Mouse (Mus musculus): ENCODE data around the gene Acvr1b. TPM values are rescaled to one million over a fixed set of nuclear protein-coding genes. Genes with fewer than 3 reads are reported as not detected.

Gene Acvr1b
- total and polyA plus RNA-seq, 2 experiments from 2014 or later, result 17.4 to 80.4 TPM

GRCm38 (mm10) chr15:101132041-101132440 is 41.8 kb upstream of the Acvr1b start:
- Histone ChIP-seq H3K4me2 (ENCODE audit: low read depth) (no peak overlapping the region), H3K9ac (no peak overlapping the region), H3K27ac (ENCODE audit: low read depth, low read length) (no peak overlapping the region), H3K27me3 (ENCODE audit: insufficient read depth, low read length) (peaks cover 22% of the 10 kb centered on the region), H3K4me1 (ENCODE audit: insufficient read depth) (no peaks in the 10 kb centered on the region), H3K9me3 (ENCODE audit: low read length) (no peaks in the 10 kb centered on the region), H3K4me3 (ENCODE audit: low read depth, low read length) (no peak overlapping the region), H3K36me3 (ENCODE audit: insufficient read depth) (no peaks in the 10 kb centered on the region)
- DNase-seq (no peak), ATAC-seq (no peak)
- WGBS, result 51% methylated on average over 6 of the region's 6 CpGs
- no peak for TF ChIP-seq CTCF (IDR thresholded peaks at IDR 0.05; ENCODE audit: low read depth)

GRCm38 (mm10) chr15:101132761-101133160 is 41.1 kb upstream of the Acvr1b start:
- no peak overlapping the region for H3K27ac ChIP-seq (ENCODE audit: low read depth, low read length)
- DNase-seq, result no peak

DNA sequence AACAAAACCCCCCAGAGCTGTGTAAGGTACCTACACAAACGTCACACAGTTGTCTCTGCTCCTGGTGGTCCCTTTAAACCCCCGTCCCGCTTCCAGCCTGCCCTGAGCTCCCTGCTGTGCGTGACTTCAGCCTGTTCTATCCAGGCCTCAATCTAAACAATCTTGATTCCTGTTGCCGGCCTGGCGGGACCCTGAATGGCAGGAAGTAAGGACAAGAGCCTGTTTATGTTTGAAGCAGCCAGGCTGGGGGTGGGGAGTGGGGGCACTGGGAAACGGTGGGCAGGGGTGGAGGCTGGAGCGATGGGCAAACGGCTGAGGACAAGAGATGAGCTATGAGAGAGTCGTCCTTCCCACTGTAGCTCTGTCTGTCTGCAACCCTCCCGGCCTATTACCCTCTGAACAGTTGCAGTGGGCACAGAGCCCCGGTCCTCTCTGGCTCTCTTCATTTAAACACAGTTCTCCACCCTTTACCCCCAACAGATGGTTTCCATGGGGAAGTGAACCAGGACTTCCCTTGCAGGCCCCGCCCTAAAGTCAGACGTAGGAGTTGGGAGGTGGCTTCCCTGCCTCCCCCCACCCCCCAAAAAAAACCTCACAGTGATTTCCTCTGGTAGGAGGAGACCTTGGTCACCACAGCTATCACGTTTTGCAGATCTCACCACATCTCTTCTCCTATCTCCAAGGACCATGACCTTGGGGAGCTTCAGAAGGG is 39.7 kb upstream of the Acvr1b start:
- Histone ChIP-seq H3K4me2 (ENCODE audit: low read depth) (0 out of 2 replicates have a peak overlapping the region, but pooled peaks have one; percentile 13), H3K9me3 (ENCODE audit: low read length) (no peaks in the 10 kb centered on the region), H3K36me3 (ENCODE audit: insufficient read depth) (no peaks in the 10 kb centered on the region), H3K9ac (no peak overlapping the region), H3K27ac (ENCODE audit: low read depth, low read length) (no peak overlapping the region), H3K27me3 (ENCODE audit: insufficient read depth, low read length) (peaks cover 16% of the 10 kb centered on the region), H3K4me1 (ENCODE audit: insufficient read depth) (no peaks in the 10 kb centered on the region), H3K4me3 (ENCODE audit: low read depth, low read length) (no peak overlapping the region)
- peak; percentile 36 for ATAC-seq
- TF ChIP-seq CTCF (IDR thresholded peaks at IDR 0.05; ENCODE audit: low read depth), result no peak
- 30% methylated on average over 15 of the region's 15 CpGs for WGBS
- no peak for DNase-seq

More at GRCm38 (mm10) chr15:101132761-101133160, 41.1 kb upstream of the Acvr1b start:
- WGBS, result 87% methylated on average over 6 of the region's 6 CpGs
- no peak for TF ChIP-seq CTCF (IDR thresholded peaks at IDR 0.05; ENCODE audit: low read depth)
- ATAC-seq, result no peak
- Histone ChIP-seq H3K9ac (no peak overlapping the region), H3K4me3 (ENCODE audit: low read depth, low read length) (no peak overlapping the region), H3K9me3 (ENCODE audit: low read length) (no peaks in the 10 kb centered on the region), H3K36me3 (ENCODE audit: insufficient read depth) (no peaks in the 10 kb centered on the region), H3K4me1 (ENCODE audit: insufficient read depth) (no peaks in the 10 kb centered on the region), H3K27me3 (ENCODE audit: insufficient read depth, low read length) (peaks cover 22% of the 10 kb centered on the region), H3K4me2 (ENCODE audit: low read depth) (no peak overlapping the region)

- Histone ChIP-seq H3K9me3 (ENCODE audit: low read length) (no peaks in the 10 kb centered on the region), H3K4me2 (ENCODE audit: low read depth) (no peak overlapping the region), H3K4me1 (ENCODE audit: insufficient read depth) (0 out of 2 replicates have a peak, but pooled peaks cover 7% of the 10 kb centered on the region), H3K36me3 (ENCODE audit: insufficient read depth) (no peaks in the 10 kb centered on the region), H3K9ac (no peak overlapping the region), H3K4me3 (ENCODE audit: low read depth, low read length) (no peak overlapping the region), H3K27ac (ENCODE audit: low read depth, low read length) (no peak overlapping the region), H3K27me3 (ENCODE audit: insufficient read depth, low read length) (peaks cover 8% of the 10 kb centered on the region; the same call in 1 of the 2 replicates)
- TF ChIP-seq CTCF (IDR thresholded peaks at IDR 0.05; ENCODE audit: low read depth), result no peak
- DNase-seq (no peak), ATAC-seq (no peak)
- WGBS, result 71% methylated on average over 8 of the region's 8 CpGs
These were observed 38.5 kb upstream of the Acvr1b start for GRCm38 (mm10) chr15:101135405-101135804.

DNA sequence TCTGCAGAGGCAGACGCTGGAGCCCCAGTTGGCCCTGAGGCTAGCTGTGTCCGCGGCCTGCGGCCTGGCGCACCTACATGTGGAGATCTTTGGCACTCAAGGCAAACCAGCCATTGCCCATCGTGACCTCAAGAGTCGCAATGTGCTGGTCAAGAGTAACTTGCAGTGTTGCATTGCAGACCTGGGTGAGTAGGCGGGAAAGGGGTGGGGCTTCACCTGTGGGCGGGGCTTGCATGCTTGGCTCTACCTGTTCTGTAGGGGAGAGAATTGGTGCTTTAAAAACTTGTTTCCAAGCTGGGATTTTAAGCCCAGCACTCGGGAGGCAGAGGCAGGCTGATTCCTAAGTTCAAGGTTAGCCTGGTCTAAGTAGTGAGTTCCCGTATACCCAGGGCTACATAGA is 36.4 kb upstream of the Acvr1b start:
- DNase-seq, result no peak
- no peak overlapping the region for H3K27ac ChIP-seq (ENCODE audit: low read depth, low read length)
- no peaks in the 10 kb centered on the region for H3K36me3 ChIP-seq (ENCODE audit: insufficient read depth)
- H3K4me3 ChIP-seq (ENCODE audit: low read depth, low read length), result no peak overlapping the region
- H3K9ac ChIP-seq, result no peak overlapping the region
- H3K27me3 ChIP-seq (ENCODE audit: insufficient read depth, low read length), result no peaks in the 10 kb centered on the region
- no peak for TF ChIP-seq CTCF (IDR thresholded peaks at IDR 0.05; ENCODE audit: low read depth)
- WGBS, result 85% methylated on average over 11 of the region's 11 CpGs
- 0 out of 2 replicates have a peak, but pooled peaks cover 8% of the 10 kb centered on the region for H3K4me1 ChIP-seq (ENCODE audit: insufficient read depth)
- no peak overlapping the region for H3K4me2 ChIP-seq (ENCODE audit: low read depth)
- ATAC-seq, result no peak
- H3K9me3 ChIP-seq (ENCODE audit: low read length), result no peaks in the 10 kb centered on the region

DNA sequence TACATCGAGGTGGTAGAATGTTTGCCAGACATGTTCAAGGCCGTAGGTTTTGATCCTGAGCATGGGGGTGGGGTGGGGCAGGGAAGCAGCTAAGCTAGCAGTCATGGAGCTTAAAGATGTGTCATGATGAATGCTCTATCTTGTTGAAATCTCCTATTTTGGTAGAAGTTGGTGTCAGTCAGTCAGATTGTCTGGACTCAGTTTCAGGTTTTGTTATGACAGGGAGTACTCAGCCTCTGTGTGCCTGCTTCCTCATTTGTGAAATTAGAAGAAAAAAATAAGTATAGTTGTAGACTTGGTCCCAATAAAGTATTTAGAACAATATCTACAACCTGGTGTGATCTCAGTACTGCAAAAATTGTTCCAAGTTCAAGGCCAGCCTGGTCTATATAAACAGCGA is 35.2 kb upstream of the Acvr1b start:
- no peak overlapping the region for H3K27ac ChIP-seq (ENCODE audit: low read depth, low read length)
- H3K9me3 ChIP-seq (ENCODE audit: low read length), result no peaks in the 10 kb centered on the region
- 0 out of 2 replicates have a peak, but pooled peaks cover 8% of the 10 kb centered on the region for H3K4me1 ChIP-seq (ENCODE audit: insufficient read depth)
- H3K36me3 ChIP-seq (ENCODE audit: insufficient read depth), result no peaks in the 10 kb centered on the region
- H3K4me2 ChIP-seq (ENCODE audit: low read depth), result no peak overlapping the region
- H3K4me3 ChIP-seq (ENCODE audit: low read depth, low read length), result no peak overlapping the region
- no peak for TF ChIP-seq CTCF (IDR thresholded peaks at IDR 0.05; ENCODE audit: low read depth)
- WGBS, result 86% methylated on average over 3 of the region's 3 CpGs
- no peak overlapping the region for H3K9ac ChIP-seq
- DNase-seq (no peak), ATAC-seq (no peak)
- H3K27me3 ChIP-seq (ENCODE audit: insufficient read depth, low read length), result no peaks in the 10 kb centered on the region

DNA sequence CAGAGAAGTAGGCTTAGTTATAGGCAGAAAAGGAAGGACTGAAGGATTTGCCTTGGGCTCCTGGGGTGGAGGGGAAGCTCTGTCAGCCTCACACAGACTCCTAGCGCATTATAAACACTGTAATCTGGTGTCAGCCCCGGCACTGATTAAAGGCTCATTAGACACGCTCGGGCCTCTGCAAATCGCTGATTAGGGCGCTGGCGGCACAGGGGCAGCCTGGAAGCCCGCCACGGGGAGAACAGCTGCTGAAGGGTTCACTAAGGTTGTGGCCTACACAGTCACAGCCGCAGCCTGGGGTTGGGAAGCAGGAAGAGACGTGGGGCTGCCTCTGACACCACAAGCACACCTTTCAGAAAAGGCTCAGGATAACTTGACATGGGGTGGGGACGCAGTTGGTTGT is 34.0 kb upstream of the Acvr1b start:
- no peak overlapping the region for H3K27ac ChIP-seq (ENCODE audit: low read depth, low read length)
- H3K4me3 ChIP-seq (ENCODE audit: low read depth, low read length), result no peak overlapping the region
- WGBS, result 15% methylated on average over 12 of the region's 12 CpGs
- no peak for TF ChIP-seq CTCF (IDR thresholded peaks at IDR 0.05; ENCODE audit: low read depth)
- 0 out of 2 replicates have a peak, but pooled peaks cover 8% of the 10 kb centered on the region for H3K4me1 ChIP-seq (ENCODE audit: insufficient read depth)
- H3K4me2 ChIP-seq (ENCODE audit: low read depth), result no peak overlapping the region
- ATAC-seq (peak; percentile 46), DNase-seq (peak; percentile 35)
- no peaks in the 10 kb centered on the region for H3K27me3 ChIP-seq (ENCODE audit: insufficient read depth, low read length)
- H3K9ac ChIP-seq, result no peak overlapping the region
- no peaks in the 10 kb centered on the region for H3K9me3 ChIP-seq (ENCODE audit: low read length)
- no peaks in the 10 kb centered on the region for H3K36me3 ChIP-seq (ENCODE audit: insufficient read depth)

Data from forebrain, postnatal 0 days (tissue).